Mouse (Mus musculus) kidney, adult 2 months (tissue): ENCODE data around the gene Rcn3. TPM values are rescaled to one million over a fixed set of nuclear protein-coding genes. Genes with fewer than 3 reads are reported as not detected.

Experiments used
- DNase-seq: peaks from one replicate; pipeline ENCODE4 v3.0.0; 2021
- H3K27ac ChIP-seq: fragments of 200-500 bp; 2 replicates; pipeline ENCODE4 v1.5.1; 2012; ENCODE audit warnings: low read depth, low read length, control low read depth, inconsistent platforms; ENCODE audit not compliant: insufficient read depth
- H3K27me3 ChIP-seq: fragments of 200-500 bp; replicated peaks from 2 replicates; pipeline ENCODE4 v1.6.1; 2012; ENCODE audit warnings: mild to moderate bottlenecking, moderate library complexity, low read length, inconsistent platforms; ENCODE audit not compliant: control insufficient read depth, insufficient read depth
- H3K36me3 ChIP-seq: fragments of 200-500 bp; 2 replicates; pipeline ENCODE4 v1.6.1; 2012; ENCODE audit warnings: mild to moderate bottlenecking, moderate library complexity, low read length, inconsistent platforms; ENCODE audit not compliant: control insufficient read depth, insufficient read depth
- H3K4me1 ChIP-seq: fragments of 200-500 bp; 2 replicates; pipeline ENCODE4 v1.6.1; 2011; ENCODE audit warnings: low read length; ENCODE audit not compliant: control insufficient read depth, insufficient read depth
- H3K4me3 ChIP-seq: fragments of 200-500 bp; 2 replicates; pipeline ENCODE4 v1.5.1; 2011; ENCODE audit warnings: mild to moderate bottlenecking, low read depth, low read length, control low read depth; ENCODE audit not compliant: insufficient read depth
- CTCF ChIP-seq: fragments of 200-500 bp; conservative IDR thresholded peaks from 2 replicates; pipeline ENCODE4 v1.5.1; 2011; ENCODE audit warnings: low read depth, mild to moderate bottlenecking, control low read depth, low read length, moderate library complexity, mixed read lengths; ENCODE audit not compliant: insufficient read depth, insufficient read length
- POLR2A ChIP-seq: fragments of 200-500 bp; IDR thresholded peaks from one replicate; pipeline ENCODE4 v1.6.1; 2011; ENCODE audit warnings: low read depth, low read length, control low read depth
- WGBS: fragments of 180-500 bp; shearing (Covaris S2); methylation state at CpG from one replicate; pipeline ENCODE4 v1.1.7; 2018; 5-methylcytosine and 5-hydroxymethylcytosine counted together
- polyA plus RNA-seq: library from polyadenylated mRNA; depleted of rRNA; stranded (reverse); fragments of >200 nt; gene quantifications from 2 replicates; pipeline ENCODE4 v1.2.3, GENCODE M21; 2012

The Rcn3 gene
- polyA plus RNA-seq, 1 experiment, result 67.0 TPM

- no peak overlapping the region for H3K27ac ChIP-seq
- no peak for DNase-seq
- 88% methylated on average over 3 of the region's 3 CpGs for WGBS
- peak overlapping the region; percentile 53 for H3K4me3 ChIP-seq
- H3K4me1 ChIP-seq, result no peaks in the 10 kb centered on the region
- H3K27me3 ChIP-seq, result no peaks in the 10 kb centered on the region
- no peaks in the 10 kb centered on the region for H3K36me3 ChIP-seq
- TF ChIP-seq CTCF (no peak), POLR2A (no peak)
These were observed 43.3 kb upstream of the Rcn3 start for GRCm38 (mm10) chr7:45135370-45135769.

DNA sequence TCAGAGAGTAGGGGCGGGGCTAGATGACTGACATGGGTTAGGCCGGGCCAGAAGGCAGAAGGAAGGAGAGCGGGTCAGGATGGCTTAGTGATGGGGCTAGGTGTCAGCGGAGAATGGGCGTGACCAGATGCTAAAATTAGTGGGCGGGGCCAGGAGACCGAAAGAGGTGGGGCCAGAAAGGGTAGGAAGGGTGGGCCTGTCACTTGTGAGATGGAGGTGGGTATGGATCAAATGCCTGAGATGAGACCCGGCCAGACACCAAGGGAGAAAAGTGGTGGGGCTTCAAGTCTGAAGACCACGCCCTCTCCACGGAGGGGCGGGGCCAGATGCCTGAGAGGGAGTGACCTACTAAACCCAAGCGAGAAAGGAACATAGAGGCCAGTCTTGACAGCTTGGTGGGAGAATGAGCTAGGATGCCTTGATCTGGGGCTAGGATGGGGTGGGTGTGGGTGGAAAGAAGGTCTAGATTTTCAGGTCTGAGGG is 42.6 kb upstream of the Rcn3 start:
- Histone ChIP-seq H3K4me1 (peaks cover 2% of the 10 kb centered on the region; the same call in 1 of the 2 replicates), H3K4me3 (no peak overlapping the region)
- 22% methylated on average over 12 of the region's 12 CpGs for WGBS

GRCm38 (mm10) chr7:45133446-45134159 is 41.6 kb upstream of the Rcn3 start:
- no peaks in the 10 kb centered on the region for H3K36me3 ChIP-seq
- no peak for DNase-seq
- H3K27ac ChIP-seq, result no peak overlapping the region
- no peak overlapping the region for H3K4me3 ChIP-seq
- peaks cover 5% of the 10 kb centered on the region; the same call in 1 of the 2 replicates for H3K4me1 ChIP-seq
- WGBS, result 86% methylated on average over 8 of the region's 8 CpGs
- TF ChIP-seq CTCF, result peak; percentile 33; the same call in 1 of the 2 replicates
- TF ChIP-seq POLR2A, result no peak
- H3K27me3 ChIP-seq, result no peaks in the 10 kb centered on the region

More for the DNA sequence above, 42.6 kb upstream of the Rcn3 start:
- Histone ChIP-seq H3K36me3 (no peaks in the 10 kb centered on the region), H3K27ac (no peak overlapping the region), H3K27me3 (no peaks in the 10 kb centered on the region)
- DNase-seq, result no peak
- TF ChIP-seq CTCF, result no peak
- no peak for TF ChIP-seq POLR2A

- no peak for DNase-seq
- Histone ChIP-seq H3K36me3 (peaks cover 3% of the 10 kb centered on the region; the same call in 1 of the 2 replicates), H3K4me3 (no peak overlapping the region), H3K27me3 (no peaks in the 10 kb centered on the region), H3K4me1 (peaks cover 10% of the 10 kb centered on the region; the same call in 1 of the 2 replicates), H3K27ac (no peak overlapping the region)
- no peak for TF ChIP-seq POLR2A
- TF ChIP-seq CTCF, result no peak
- WGBS, result 93% methylated on average over 11 of the region's 11 CpGs
These were observed 39.8 kb upstream of the Rcn3 start for GRCm38 (mm10) chr7:45131850-45132249.

DNA sequence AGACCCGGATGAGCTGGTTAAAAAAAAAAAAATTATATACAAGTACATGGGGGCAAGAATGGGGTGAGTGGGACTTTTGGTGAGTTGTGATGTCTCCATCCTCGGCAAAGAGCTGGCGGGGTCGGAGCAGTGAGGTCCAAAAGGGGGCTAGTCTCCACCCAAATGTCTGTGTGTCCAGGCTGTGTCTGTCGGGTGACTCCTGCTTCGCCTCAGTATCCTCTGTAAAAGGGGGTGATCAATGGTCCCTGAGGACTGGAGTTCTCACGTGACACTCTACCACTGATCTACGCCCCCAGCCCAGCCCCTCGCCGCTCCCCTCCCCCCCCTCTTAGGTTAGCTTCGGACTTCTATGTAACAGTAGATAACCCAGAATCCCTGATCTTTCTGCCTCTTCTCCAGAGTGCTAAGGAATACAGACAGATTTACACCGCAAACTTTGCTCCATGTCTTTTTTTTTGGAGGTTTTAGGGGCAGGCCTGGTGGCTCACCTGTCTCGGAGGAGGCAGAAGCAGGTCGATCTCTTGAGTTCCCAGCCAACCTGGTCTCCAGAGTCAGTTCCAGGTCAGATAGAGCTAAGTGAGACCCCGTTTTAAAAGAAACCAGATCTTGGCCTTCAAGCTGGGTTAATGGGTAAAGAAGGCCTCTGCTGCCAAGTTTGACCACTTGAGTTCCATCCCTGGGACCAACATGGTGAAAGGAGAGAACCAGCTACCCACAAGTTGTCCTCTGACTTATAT is 37.9 kb upstream of the Rcn3 start:
- WGBS, result 70% methylated on average over 15 of the region's 15 CpGs
- H3K27ac ChIP-seq, result no peak overlapping the region
- H3K4me1 ChIP-seq, result peaks cover 11% of the 10 kb centered on the region; the same call in 1 of the 2 replicates
- H3K27me3 ChIP-seq, result no peaks in the 10 kb centered on the region
- DNase-seq, result no peak
- peaks cover 11% of the 10 kb centered on the region; the same call in 1 of the 2 replicates for H3K36me3 ChIP-seq
- TF ChIP-seq CTCF, result no peak
- TF ChIP-seq POLR2A, result no peak
- no peak overlapping the region for H3K4me3 ChIP-seq

DNA sequence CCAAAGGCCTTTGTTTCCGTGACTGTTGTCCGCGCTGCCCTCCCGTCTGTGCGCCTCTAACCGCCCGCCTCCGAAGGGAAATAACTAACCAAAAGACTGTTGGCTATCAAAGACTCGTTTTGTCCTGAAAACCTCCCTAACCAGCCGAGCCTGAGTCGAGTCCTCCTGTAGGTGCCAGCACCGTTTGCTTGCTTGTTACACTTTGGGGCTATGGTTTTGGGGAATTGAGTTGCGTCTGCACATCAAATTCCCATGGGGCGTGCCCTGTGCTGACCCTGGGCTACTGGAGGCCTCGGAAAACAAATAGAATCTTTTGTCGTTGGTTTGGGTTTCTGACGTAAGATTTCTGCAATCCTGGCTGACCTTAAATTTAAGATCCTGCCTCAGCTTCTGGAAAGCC is 37.3 kb upstream of the Rcn3 start:
- peaks cover 11% of the 10 kb centered on the region; the same call in 1 of the 2 replicates for H3K36me3 ChIP-seq
- TF ChIP-seq POLR2A (no peak), CTCF (no peak)
- H3K27ac ChIP-seq, result peak overlapping the region; percentile 79
- DNase-seq, result peak; percentile 65
- WGBS, result 2% methylated on average over 17 of the region's 17 CpGs
- H3K27me3 ChIP-seq, result no peaks in the 10 kb centered on the region
- H3K4me1 ChIP-seq, result peaks cover 15% of the 10 kb centered on the region; the same call in 1 of the 2 replicates
- peak overlapping the region; percentile 60 for H3K4me3 ChIP-seq
